Comparison of ENCODE assay signal across 10 mouse cellular contexts in the genomic region with DNA sequence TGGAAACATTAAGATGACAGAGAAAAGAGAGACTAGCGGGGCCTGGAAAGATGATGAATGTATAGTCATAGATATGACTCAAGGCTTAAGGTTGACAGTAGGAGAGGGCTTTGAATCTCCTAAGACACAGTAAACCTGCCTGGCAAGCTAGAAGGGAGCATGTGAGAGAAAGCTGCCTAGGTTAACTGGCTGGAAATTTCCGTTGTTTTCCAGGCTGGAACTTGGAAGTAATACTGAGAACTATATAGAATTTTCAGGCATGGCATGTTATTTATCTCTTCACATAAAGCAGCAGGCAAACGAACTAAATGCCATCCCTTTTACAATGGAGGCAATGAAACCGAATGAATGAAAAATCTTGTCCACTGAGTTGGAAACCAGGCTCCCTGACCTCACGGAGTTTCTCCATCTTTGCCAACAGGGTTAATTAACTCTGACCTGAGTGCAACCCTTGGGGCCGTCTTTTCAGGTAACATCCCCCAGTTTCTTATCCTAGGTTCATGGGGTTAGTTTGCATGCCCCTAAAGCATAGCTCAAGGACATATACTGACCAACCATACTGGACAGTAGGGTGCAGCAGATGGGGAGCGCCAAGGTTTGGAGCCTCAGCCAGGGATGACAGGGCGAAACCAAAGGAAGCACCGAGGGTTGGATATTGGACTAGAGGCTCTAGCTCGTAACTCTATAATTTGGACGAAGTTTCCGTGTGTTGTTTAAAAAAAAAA. TPM values are rescaled to one million over a fixed set of nuclear protein-coding genes. Genes with fewer than 3 reads are reported as not detected.
DNase-seq lines count a peak whose midpoint lies in the region; ATAC-seq and TF ChIP-seq lines count a peak whose summit lies in the region.
"Had no signal": no experiment of that assay in that cellular context is flagged by ENCODE, and none has a peak within 500 bp of the region (broad histone marks: within the 10 kb centered on the region; RNA-seq: fewer than 3 reads in every experiment).

No protein-coding gene starts in this region.

- 31% methylated on average over 12 of the region's 12 CpGs for WGBS in forebrain, postnatal 0 days
- 42% methylated on average over 12 of the region's 12 CpGs for WGBS in liver, embryonic 12.5 days (ENCODE audit: insufficient replicate concordance)

- H3K4me3 ChIP-seq in CH12.LX (replicated peaks in 1 of 3; ENCODE audit: low read depth in 2 of 3, low read length in 2 of 3, poor library complexity in 1 of 3) = peak overlapping the region in 1 of 3 experiments; percentile 67
- peak overlapping the region; percentile 70; the same call in 1 of the 2 replicates for H3K4me3 ChIP-seq in forebrain, postnatal 0 days (ENCODE audit: low read depth, low read length)
- no peak overlapping the region for H3K4me3 ChIP-seq in liver, embryonic 12.5 days

- no peaks in the 10 kb centered on the region for H3K27me3 ChIP-seq in CH12.LX (replicated peaks)
- H3K27me3 ChIP-seq in forebrain, postnatal 0 days (ENCODE audit: insufficient read depth, low read length) = no peaks in the 10 kb centered on the region
- no peaks in the 10 kb centered on the region for H3K27me3 ChIP-seq in liver, embryonic 12.5 days (replicated peaks)

- in situ Hi-C loops in CH12.LX (cut with MboI; ENCODE audit: low pct_ligation_motif_present, low pct_unique_long_range_greater_than_20kb, low sequenced_read_pairs) = loop anchor here (25.0 kb wide), 1 partner anchor 239 kb away; the partner anchor contains the start of gene Tcaf3

- dilution Hi-C loops in CH12.LX (cut with MboI; ENCODE audit: extremely low pct_ligation_motif_present, extremely low pct_unique_long_range_greater_than_20kb, low sequenced_read_pairs) = no loop called here

- TF ChIP-seq RAD21 in CH12.LX (IDR thresholded peaks at IDR 0.05; ENCODE audit: low read depth, low read length) = no peak

- peak overlapping the region; percentile 55; the same call in 1 of the 2 replicates for H3K9ac ChIP-seq in CH12.LX (ENCODE audit: insufficient read depth, low read depth)
- H3K9ac ChIP-seq in forebrain, postnatal 0 days = peak overlapping the region; percentile 66; the same call in 1 of the 2 replicates
- no peak overlapping the region for H3K9ac ChIP-seq in liver, embryonic 12.5 days

- DNase-seq in CH12.LX (ENCODE audit: extremely low read depth) = no peak
- peak; percentile 69 for DNase-seq in brain, adult 2 months (ENCODE audit: low read depth, low spot score)
- DNase-seq in forebrain, postnatal 0 days = no peak
- DNase-seq in thymus, adult 18-20 months = no peak
- no peak for DNase-seq in gastrocnemius, postnatal 36 days
- no peak for DNase-seq in embryo, embryonic 9.5 days (ENCODE audit: extremely low spot score)
- no peak for DNase-seq in adrenal gland, postnatal 14 days

- peaks cover 0 to 3% of the 10 kb centered on the region in 2 experiments for H3K36me3 ChIP-seq in CH12.LX (replicated peaks in 1 of 2; ENCODE audit: control insufficient read depth in 1 of 2, insufficient read depth in 1 of 2, low read length in 1 of 2)
- peaks cover 3% of the 10 kb centered on the region; the same call in 1 of the 2 replicates for H3K36me3 ChIP-seq in forebrain, postnatal 0 days (ENCODE audit: insufficient read depth)
- peaks cover 12% of the 10 kb centered on the region for H3K36me3 ChIP-seq in liver, embryonic 12.5 days

- no peak for ATAC-seq in forebrain, postnatal 0 days
- ATAC-seq in liver, embryonic 12.5 days = no peak

- intact Hi-C loops in gastrocnemius, postnatal 36 days (cut with DNase I) = loop anchor here (2.0 kb wide), 2 partner anchors 30 to 234 kb away; no protein-coding TSS in a partner anchor

- H3K4me2 ChIP-seq in CH12.LX (ENCODE audit: insufficient read depth, low read depth, poor library complexity, severe bottlenecking) = peak overlapping the region; percentile 94
- peak overlapping the region; percentile 91 for H3K4me2 ChIP-seq in forebrain, postnatal 0 days (ENCODE audit: low read depth)
- H3K4me2 ChIP-seq in liver, embryonic 12.5 days = peak overlapping the region; percentile 95

- no peak for TF ChIP-seq EP300 in CH12.LX (IDR thresholded peaks at IDR 0.05; ENCODE audit: low read length)

- H3K9me3 ChIP-seq in CH12.LX (replicated peaks; ENCODE audit: low read length) = no peaks in the 10 kb centered on the region
- no peaks in the 10 kb centered on the region for H3K9me3 ChIP-seq in forebrain, postnatal 0 days (ENCODE audit: low read length)
- no peaks in the 10 kb centered on the region for H3K9me3 ChIP-seq in liver, embryonic 12.5 days (replicated peaks)

- TF ChIP-seq CTCF in CH12.LX (conservative IDR thresholded peaks at IDR 0.05 in 1 of 2, IDR thresholded peaks at IDR 0.05 in 1 of 2; ENCODE audit: low read depth in 2 of 2, low read length in 2 of 2) = no peak
- TF ChIP-seq CTCF in forebrain, postnatal 0 days (IDR thresholded peaks at IDR 0.05; ENCODE audit: low read depth) = no peak

- peaks cover 3 to 23% of the 10 kb centered on the region in 2 experiments; a peak in 2 of 4 replicates for H3K4me1 ChIP-seq in CH12.LX (ENCODE audit: control insufficient read depth in 1 of 2, insufficient read depth in 2 of 2)
- peaks cover 10% of the 10 kb centered on the region for H3K4me1 ChIP-seq in forebrain, postnatal 0 days (ENCODE audit: insufficient read depth)
- H3K4me1 ChIP-seq in liver, embryonic 12.5 days = peaks cover 48% of the 10 kb centered on the region

- H3K79me2 ChIP-seq in CH12.LX (replicated peaks; ENCODE audit: control insufficient read depth, extremely low read depth, insufficient read depth, poor library complexity, severe bottlenecking) = no peaks in the 10 kb centered on the region

- no peak for TF ChIP-seq POLR2A in CH12.LX (IDR thresholded peaks at IDR 0.05; ENCODE audit: low read depth, low read length)

- no peak overlapping the region for H3K27ac ChIP-seq in CH12.LX (ENCODE audit: insufficient read depth, low read depth)
- no peak overlapping the region for H3K27ac ChIP-seq in forebrain, postnatal 0 days (ENCODE audit: low read depth, low read length)
- H3K27ac ChIP-seq in liver, embryonic 12.5 days = no peak overlapping the region

TF ChIP-seq in CH12.LX, 34 proteins besides CTCF, POLR2A, EP300 and RAD21 (continues in another document):
- TF ChIP-seq MAX (IDR thresholded peaks at IDR 0.05; ENCODE audit: low read length) = no peak
- no peak for TF ChIP-seq MXI1 (IDR thresholded peaks at IDR 0.05; ENCODE audit: low read depth, low read length)
- no peak for TF ChIP-seq NELFE (IDR thresholded peaks at IDR 0.05; ENCODE audit: low read depth, low read length)
- no peak for TF ChIP-seq BHLHE40 (IDR thresholded peaks at IDR 0.05; ENCODE audit: low read depth, low read length)
- TF ChIP-seq MEF2A (IDR thresholded peaks at IDR 0.05; ENCODE audit: borderline replicate concordance, low read depth, low read length) = no peak
- TF ChIP-seq USF1 (IDR thresholded peaks at IDR 0.05; ENCODE audit: low read depth, low read length) = no peak
- TF ChIP-seq ETS1 (conservative IDR thresholded peaks at IDR 0.05; ENCODE audit: low read depth, low read length) = no peak
- no peak for TF ChIP-seq RCOR1 (conservative IDR thresholded peaks at IDR 0.05; ENCODE audit: low read depth, low read length)
- TF ChIP-seq IRF4 (IDR thresholded peaks at IDR 0.05; ENCODE audit: low read depth, low read length) = no peak
- TF ChIP-seq MAFK (IDR thresholded peaks at IDR 0.05; ENCODE audit: insufficient replicate concordance, low read length) = no peak

RNA-seq across cellular contexts. Expression of gene Zyx, which starts 1.0 kb away (rescaled TPM):
- total RNA-seq in CH12.LX (2012; rRNA removed) = 1.8 and 2.2 TPM in 2 replicates
- total RNA-seq in CH12.LX (2014; rRNA removed) = 0.86 and 1.1 TPM in 2 replicates
- 8.0 and 11.4 TPM in 2 replicates for polyA plus RNA-seq in CH12.LX (2012; ENCODE audit: insufficient read length, low read depth)
- total RNA-seq in forebrain, postnatal 0 days (2014; rRNA removed) = 30.5 and 35.6 TPM in 2 replicates
- 43.5 and 51.6 TPM in 2 replicates for polyA plus RNA-seq in forebrain, postnatal 0 days (2015; fragmentation: Nextera tagmentation; extraction: Ambion mirVana)
- 66.3 and 66.5 TPM in 2 replicates for polyA plus RNA-seq in liver, embryonic 12.5 days (2016; fragmentation: Nextera tagmentation; extraction: Ambion mirVana)
- total RNA-seq in gastrocnemius, postnatal 36 days (2021) = 10 to 100 TPM; 21.9 to 26.6 TPM
- 115 and 117 TPM in 2 replicates for total RNA-seq in adrenal gland, postnatal 14 days (2021)

RNA-seq across cellular contexts. Expression of gene Fam131b, which starts 24.0 kb away (rescaled TPM):
- 0.04 TPM in 1 of 2 replicates, not detected in the other for total RNA-seq in CH12.LX (2012; rRNA removed)
- 0.05 TPM in 2 replicates for total RNA-seq in CH12.LX (2014; rRNA removed)
- polyA plus RNA-seq in CH12.LX (2012; ENCODE audit: insufficient read length, low read depth) = 0.09 TPM in 1 of 2 replicates, not detected in the other
- total RNA-seq in forebrain, postnatal 0 days (2014; rRNA removed) = 59.2 and 72.2 TPM in 2 replicates
- 5.3 and 5.6 TPM in 2 replicates for polyA plus RNA-seq in forebrain, postnatal 0 days (2015; fragmentation: Nextera tagmentation; extraction: Ambion mirVana)
- polyA plus RNA-seq in liver, embryonic 12.5 days (2016; fragmentation: Nextera tagmentation; extraction: Ambion mirVana) = not detected in 2 replicates
- total RNA-seq in gastrocnemius, postnatal 36 days (2021) = under 1 TPM; 0.25 to 0.26 TPM
- total RNA-seq in adrenal gland, postnatal 14 days (2021) = 0.30 and 0.90 TPM in 2 replicates

RNA-seq across cellular contexts. Expression of gene Epha1, which starts 24.6 kb away (rescaled TPM):
- total RNA-seq in CH12.LX (2012; rRNA removed) (not detected in 2 replicates), CH12.LX (2014; rRNA removed) (not detected in 2 replicates)
- polyA plus RNA-seq in CH12.LX (2012; ENCODE audit: insufficient read length, low read depth) = not detected in 2 replicates
- 0.62 and 0.86 TPM in 2 replicates for total RNA-seq in forebrain, postnatal 0 days (2014; rRNA removed)
- polyA plus RNA-seq in forebrain, postnatal 0 days (2015; fragmentation: Nextera tagmentation; extraction: Ambion mirVana) = 0.20 and 0.67 TPM in 2 replicates
- 2.6 and 3.4 TPM in 2 replicates for polyA plus RNA-seq in liver, embryonic 12.5 days (2016; fragmentation: Nextera tagmentation; extraction: Ambion mirVana)
- total RNA-seq in gastrocnemius, postnatal 36 days (2021) = under 1 TPM in 1 of 2 experiments, not detected in 1; 0.10 TPM
- 1.2 and 3.6 TPM in 2 replicates for total RNA-seq in adrenal gland, postnatal 14 days (2021)

RNA-seq across cellular contexts. Expression of gene Tas2r143, which starts 51.6 kb away (rescaled TPM):
- total RNA-seq in CH12.LX (2012; rRNA removed) = not detected in 2 replicates
- not detected in 2 replicates for total RNA-seq in CH12.LX (2014; rRNA removed)
- not detected in 2 replicates for polyA plus RNA-seq in CH12.LX (2012; ENCODE audit: insufficient read length, low read depth)
- total RNA-seq in forebrain, postnatal 0 days (2014; rRNA removed) = not detected in 2 replicates
- not detected in 2 replicates for polyA plus RNA-seq in forebrain, postnatal 0 days (2015; fragmentation: Nextera tagmentation; extraction: Ambion mirVana)
- polyA plus RNA-seq in liver, embryonic 12.5 days (2016; fragmentation: Nextera tagmentation; extraction: Ambion mirVana) = not detected in 2 replicates
- not detected for total RNA-seq in gastrocnemius, postnatal 36 days (2021)
- 2.0 and 3.5 TPM in 2 replicates for total RNA-seq in adrenal gland, postnatal 14 days (2021)
- polyA plus RNA-seq: thymus, postnatal 0 days had no signal

RNA-seq across cellular contexts. Expression of gene Tas2r135, which starts 56.8 kb away (rescaled TPM):
- total RNA-seq in CH12.LX (2012; rRNA removed) (not detected in 2 replicates), CH12.LX (2014; rRNA removed) (not detected in 2 replicates)
- polyA plus RNA-seq in CH12.LX (2012; ENCODE audit: insufficient read length, low read depth) = not detected in 2 replicates
- total RNA-seq in forebrain, postnatal 0 days (2014; rRNA removed) = 0.77 TPM in 1 of 2 replicates, not detected in the other
- not detected in 2 replicates for polyA plus RNA-seq in forebrain, postnatal 0 days (2015; fragmentation: Nextera tagmentation; extraction: Ambion mirVana)
- polyA plus RNA-seq in liver, embryonic 12.5 days (2016; fragmentation: Nextera tagmentation; extraction: Ambion mirVana) = not detected in 2 replicates
- under 1 TPM in 1 of 2 experiments, not detected in 1; 0.23 TPM for total RNA-seq in gastrocnemius, postnatal 36 days (2021)
- 1.4 and 2.2 TPM in 2 replicates for total RNA-seq in adrenal gland, postnatal 14 days (2021)
- polyA plus RNA-seq: large intestine, adult 2 months; thymus, postnatal 0 days had no signal

Comparison
In these comparisons a context has a peak if more than half of its experiments do, and no peak if none do; other contexts are left out.
1. RNA of gene Fam131b, which starts 24.0 kb away (total RNA-seq): 59.2 to 72.2 TPM in forebrain, postnatal 0 days; 0.30 to 0.90 TPM in adrenal gland, postnatal 14 days, 0.25 to 0.26 TPM in gastrocnemius, postnatal 36 days and 0.04 to 0.05 TPM in CH12.LX; every median in the first group is over 10 times any median in the second.
2. Peak in every context shown above with its lines, with median percentiles within 50 percentile points of each other: H3K4me2 ChIP-seq.